Mouse (Mus musculus) kidney, postnatal 0 days (tissue): ENCODE data around the gene Pyroxd1. TPM values are rescaled to one million over a fixed set of nuclear protein-coding genes. Genes with fewer than 3 reads are reported as not detected.

Experiments
- ATAC-seq: fragments of 200-750 bp; cut with Nextera tagmentation; replicated peaks from 2 replicates; pipeline ENCODE4 v1.8.0; 2017; ENCODE audit warnings: low read depth, moderate number of reproducible peaks, moderate TSS enrichment, moderate library complexity; ENCODE audit not compliant: low FRiP score
- DNase-seq: peaks from one replicate; pipeline ENCODE4 v3.0.0-alpha.2; 2016; ENCODE audit warnings: low spot score
- H3K27ac ChIP-seq: fragments of 300-500 bp; sonication (generic); 2 replicates; pipeline ENCODE4 v1.5.1; 2014; ENCODE audit warnings: mild to moderate bottlenecking
- H3K27me3 ChIP-seq: fragments of 300-500 bp; sonication (generic); 2 replicates; pipeline ENCODE4 v1.6.1; 2014; ENCODE audit warnings: low read length, mixed read lengths; ENCODE audit not compliant: insufficient read depth
- H3K36me3 ChIP-seq: fragments of 300-500 bp; sonication (generic); 2 replicates; pipeline ENCODE4 v1.6.1; 2014; ENCODE audit warnings: low read length, mixed read lengths; ENCODE audit not compliant: insufficient read depth
- H3K4me1 ChIP-seq: fragments of 300-500 bp; sonication (generic); replicated peaks from 2 replicates; pipeline ENCODE4 v1.6.1; 2014; ENCODE audit warnings: antibody characterized with exemption, low read length, mixed read lengths; ENCODE audit not compliant: insufficient read depth
- H3K4me2 ChIP-seq: fragments of 300-500 bp; sonication (generic); 2 replicates; pipeline ENCODE4 v1.6.1; 2014; ENCODE audit warnings: mild to moderate bottlenecking, low read length, moderate library complexity, mixed read lengths
- H3K4me3 ChIP-seq: fragments of 300-500 bp; sonication (generic); replicated peaks from 2 replicates; pipeline ENCODE4 v1.5.1; 2014; ENCODE audit warnings: low read depth, low read length
- H3K9ac ChIP-seq: fragments of 300-500 bp; sonication (generic); 2 replicates; pipeline ENCODE4 v1.6.1; 2014; ENCODE audit warnings: low read depth, low read length
- H3K9me3 ChIP-seq: fragments of 300-500 bp; sonication (generic); replicated peaks from 2 replicates; pipeline ENCODE4 v1.6.1; 2016; ENCODE audit warnings: low read length, inconsistent platforms, mixed read lengths
- CTCF ChIP-seq: IDR thresholded peaks from 2 replicates; pipeline ENCODE4 v1.5.1; 2016; ENCODE audit warnings: antibody characterized with exemption, low read depth, mild to moderate bottlenecking, moderate library complexity
- WGBS: fragments of 180-500 bp; shearing (Covaris S2); extraction: QIAGEN DNeasy Blood & Tissue Kit; methylation state at CpG from one replicate; pipeline ENCODE4 v1.1.7; 2014; 5-methylcytosine and 5-hydroxymethylcytosine counted together
- polyA plus RNA-seq: library from polyadenylated mRNA; unstranded; fragments of >200 nt; fragmentation: Nextera tagmentation; extraction: Ambion mirVana; gene quantifications from 2 replicates; pipeline ENCODE4 v1.2.1, GENCODE M21; 2015

Pyroxd1 gene
- polyA plus RNA-seq, 1 experiment from 2014 or later = 21.1 TPM

GRCm38 (mm10) chr6:142326598-142326997, 18.9 kb upstream of the Pyroxd1 start:
- H3K4me1 ChIP-seq = no peaks in the 10 kb centered on the region
- H3K27ac ChIP-seq = no peak overlapping the region
- H3K9ac ChIP-seq = no peak overlapping the region
- no peaks in the 10 kb centered on the region for H3K36me3 ChIP-seq
- WGBS = 63% methylated on average over 3 of the region's 3 CpGs
- H3K4me2 ChIP-seq = no peak overlapping the region
- no peak overlapping the region for H3K4me3 ChIP-seq
- H3K9me3 ChIP-seq = no peaks in the 10 kb centered on the region
- DNase-seq = no peak
- TF ChIP-seq CTCF = peak; percentile 17; the same call in 1 of the 2 replicates
- no peak for ATAC-seq
- H3K27me3 ChIP-seq = no peaks in the 10 kb centered on the region

- ATAC-seq = no peak
- Histone ChIP-seq H3K4me2 (no peak overlapping the region), H3K4me1 (no peaks in the 10 kb centered on the region), H3K27me3 (no peaks in the 10 kb centered on the region), H3K9ac (no peak overlapping the region), H3K4me3 (no peak overlapping the region), H3K27ac (no peak overlapping the region), H3K9me3 (no peaks in the 10 kb centered on the region), H3K36me3 (no peaks in the 10 kb centered on the region)
- no peak for DNase-seq
- WGBS = 53% methylated on average over 1 of the region's 1 CpGs
- TF ChIP-seq CTCF = no peak
These were observed 16.3 kb upstream of the Pyroxd1 start for GRCm38 (mm10) chr6:142329201-142329600.

GRCm38 (mm10) chr6:142338961-142339360, 6.5 kb upstream of the Pyroxd1 start:
- no peak for DNase-seq
- 73% methylated on average over 2 of the region's 2 CpGs for WGBS

GRCm38 (mm10) chr6:142339576-142339975, 5.9 kb upstream of the Pyroxd1 start:
- no peak for DNase-seq

More at GRCm38 (mm10) chr6:142338961-142339360, 6.5 kb upstream of the Pyroxd1 start:
- no peak for ATAC-seq
- H3K27me3 ChIP-seq = no peaks in the 10 kb centered on the region
- H3K4me3 ChIP-seq = no peak overlapping the region
- H3K4me1 ChIP-seq = no peaks in the 10 kb centered on the region
- H3K9me3 ChIP-seq = no peaks in the 10 kb centered on the region
- H3K4me2 ChIP-seq = no peak overlapping the region
- no peaks in the 10 kb centered on the region for H3K36me3 ChIP-seq
- TF ChIP-seq CTCF = no peak
- no peak overlapping the region for H3K27ac ChIP-seq
- no peak overlapping the region for H3K9ac ChIP-seq

GRCm38 (mm10) chr6:142343561-142343960, 1.9 kb upstream of the Pyroxd1 start:
- Histone ChIP-seq H3K4me2 (no peak overlapping the region), H3K36me3 (0 out of 2 replicates have a peak, but pooled peaks cover 1% of the 10 kb centered on the region), H3K9ac (no peak overlapping the region), H3K9me3 (no peaks in the 10 kb centered on the region), H3K27me3 (no peaks in the 10 kb centered on the region), H3K4me3 (no peak overlapping the region), H3K4me1 (peaks cover 9% of the 10 kb centered on the region), H3K27ac (no peak overlapping the region)
- ATAC-seq = no peak
- TF ChIP-seq CTCF = peak; percentile 77
- WGBS = 72% methylated on average over 2 of the region's 2 CpGs
- peak; percentile 44 for DNase-seq

More at GRCm38 (mm10) chr6:142339576-142339975, 5.9 kb upstream of the Pyroxd1 start:
- H3K4me1 ChIP-seq = no peaks in the 10 kb centered on the region
- no peak overlapping the region for H3K9ac ChIP-seq
- no peak overlapping the region for H3K4me3 ChIP-seq
- H3K27me3 ChIP-seq = no peaks in the 10 kb centered on the region
- no peak for ATAC-seq
- H3K36me3 ChIP-seq = no peaks in the 10 kb centered on the region
- no peak overlapping the region for H3K4me2 ChIP-seq
- no peaks in the 10 kb centered on the region for H3K9me3 ChIP-seq
- no peak overlapping the region for H3K27ac ChIP-seq
- WGBS = 33% methylated on average over 2 of the region's 2 CpGs
- TF ChIP-seq CTCF = no peak

- no peak for ATAC-seq
- H3K27ac ChIP-seq = 0 out of 2 replicates have a peak overlapping the region, but pooled peaks have one; percentile 6
- peaks cover 18% of the 10 kb centered on the region for H3K36me3 ChIP-seq
- peak overlapping the region; percentile 70; the same call in 1 of the 2 replicates for H3K9ac ChIP-seq
- DNase-seq = peak; percentile 11
- peak overlapping the region; percentile 70 for H3K4me2 ChIP-seq
- H3K4me1 ChIP-seq = peaks cover 9% of the 10 kb centered on the region
- peak overlapping the region; percentile 73 for H3K4me3 ChIP-seq
- H3K27me3 ChIP-seq = no peaks in the 10 kb centered on the region
- no peaks in the 10 kb centered on the region for H3K9me3 ChIP-seq
- TF ChIP-seq CTCF = no peak
- WGBS = 43% methylated on average over 12 of the region's 12 CpGs
These were observed 992 bp downstream of the Pyroxd1 start for GRCm38 (mm10) chr6:142346181-142347110.
